Mouse (Mus musculus) hematopoietic stem cell, adult 5-6 weeks (primary cell): ENCODE measurements around the gene Fndc3b. TPM values are rescaled to one million over a fixed set of nuclear protein-coding genes. Genes with fewer than 3 reads are reported as not detected.

ENCODE experiments used
- ATAC-seq, 2 experiments: fragments of 125-278 bp in 1 of 2; replicated peaks in 1 of 2; 2 replicates each; pipeline ENCODE4 v1.8.0; 2016 to 2017; ENCODE audit warnings: inconsistent platforms in 2 of 2, mild to moderate bottlenecking in 2 of 2, moderate number of reproducible peaks in 2 of 2, low read depth in 1 of 2, moderate TSS enrichment in 1 of 2; ENCODE audit not compliant: low FRiP score in 2 of 2, poor library complexity in 2 of 2, severe bottlenecking in 2 of 2, insufficient read depth in 1 of 2, low TSS enrichment in 1 of 2
- total RNA-seq: library from RNA; stranded (forward); fragments of 172-1452, 232-1000 nt; gene quantifications from 2 replicates; pipeline ENCODE4 v1.2.3, GENCODE M21; 2017

Gene Fndc3b
- total RNA-seq = 6.5 and 7.3 TPM in 2 replicates

DNA sequence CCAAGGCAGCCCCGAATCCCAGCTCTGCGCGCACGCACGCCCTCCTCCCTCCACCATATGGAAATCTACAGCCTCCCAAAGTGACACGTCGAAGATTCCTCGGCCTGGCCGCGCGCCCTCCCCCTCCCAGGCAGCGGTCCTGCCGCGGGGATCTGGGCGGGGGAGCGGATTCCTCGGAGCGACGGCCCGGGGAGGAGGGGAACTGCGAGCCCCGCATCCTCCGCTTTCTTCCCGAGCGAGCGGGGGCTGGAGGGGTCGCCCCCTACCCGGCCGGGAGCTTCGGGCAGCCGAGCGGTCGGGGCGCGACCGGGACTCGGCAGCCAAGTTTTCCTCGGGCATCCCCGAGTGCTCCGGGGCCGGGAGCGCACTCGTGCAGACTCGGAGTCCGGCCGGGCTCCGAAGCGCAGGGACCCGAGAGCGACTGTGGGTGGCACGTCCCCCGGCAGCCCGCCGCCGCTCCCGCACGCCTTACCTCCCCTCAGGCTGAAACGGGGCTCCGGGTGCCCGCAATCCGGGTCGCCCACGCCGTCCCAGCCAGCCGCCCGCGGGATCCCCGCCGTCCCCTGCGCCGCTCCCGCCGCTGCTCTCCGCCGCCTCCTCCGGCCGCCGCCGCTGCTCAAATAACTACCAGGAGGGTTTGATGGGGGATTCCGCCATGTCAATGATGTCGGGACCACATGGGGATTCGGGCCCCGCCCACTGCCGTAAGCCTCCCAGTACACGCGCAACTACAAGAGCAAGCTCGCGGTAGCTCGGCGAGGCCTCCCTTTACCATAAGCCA is at the start of gene Fndc3b:
Gene Fndc3b, minus strand, starts transcription at position 660 of the 781 bp plus-strand sequence.
- ATAC-seq = peak; percentile 96 to 97

DNA sequence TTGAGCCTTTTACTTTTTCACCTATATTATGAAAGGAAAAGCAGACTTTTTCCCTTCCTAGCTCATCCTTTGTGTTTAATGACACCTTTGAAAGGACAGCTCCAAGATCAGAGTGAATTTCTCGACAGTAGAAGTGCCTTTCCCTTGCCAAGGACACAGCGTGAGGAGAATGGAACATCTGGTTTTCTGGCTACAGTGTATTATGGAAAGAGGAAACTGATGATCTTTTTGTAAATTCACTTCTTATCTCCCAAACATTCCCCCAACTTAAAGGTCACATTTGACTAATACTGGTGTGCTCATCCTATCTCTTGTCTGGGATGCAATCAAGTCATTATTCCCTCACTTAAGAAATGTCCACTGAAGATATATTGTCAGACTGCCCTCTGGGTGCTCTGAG is 49.2 kb upstream of the Fndc3b start:
- no peak for ATAC-seq

DNA sequence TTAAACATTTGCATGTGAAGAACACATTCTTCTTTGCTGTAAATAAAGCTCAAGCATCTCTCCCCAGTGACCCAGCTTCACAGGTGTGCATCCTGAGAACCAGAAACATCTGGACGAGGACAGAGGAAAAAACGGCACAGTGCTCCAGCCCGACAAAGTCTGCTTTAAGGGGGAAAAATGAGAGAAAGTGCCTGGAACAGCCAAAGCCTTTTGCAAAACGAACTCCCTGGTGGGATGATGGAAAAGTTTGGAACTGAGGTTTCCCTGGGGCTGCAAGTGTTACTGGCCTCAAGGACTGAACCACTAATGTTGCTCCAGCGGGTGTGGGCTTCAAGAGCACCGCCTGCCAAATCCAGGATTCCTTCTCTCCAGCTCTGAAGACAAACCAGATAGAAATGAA is 47.9 kb upstream of the Fndc3b start:
- ATAC-seq = no peak

DNA sequence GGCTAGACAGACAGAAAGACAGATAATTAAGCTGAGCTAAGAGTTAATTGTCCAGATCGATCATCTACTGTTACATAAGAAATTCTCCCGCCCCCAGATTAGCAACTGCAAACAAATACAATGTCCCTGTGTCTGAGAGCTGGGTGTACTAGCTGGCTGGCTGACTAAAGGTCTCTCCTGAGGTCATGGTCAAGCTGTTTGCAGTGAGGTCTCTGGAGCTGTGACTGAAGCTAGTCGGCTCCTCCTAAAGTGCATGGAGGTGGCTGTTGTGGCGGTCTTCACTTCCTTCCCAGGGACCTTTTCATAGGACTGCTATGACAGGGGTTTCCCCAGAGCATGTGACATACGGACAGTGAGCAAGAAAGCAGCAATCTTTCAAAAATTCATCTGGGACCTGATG is 40.5 kb upstream of the Fndc3b start:
- no peak for ATAC-seq

DNA sequence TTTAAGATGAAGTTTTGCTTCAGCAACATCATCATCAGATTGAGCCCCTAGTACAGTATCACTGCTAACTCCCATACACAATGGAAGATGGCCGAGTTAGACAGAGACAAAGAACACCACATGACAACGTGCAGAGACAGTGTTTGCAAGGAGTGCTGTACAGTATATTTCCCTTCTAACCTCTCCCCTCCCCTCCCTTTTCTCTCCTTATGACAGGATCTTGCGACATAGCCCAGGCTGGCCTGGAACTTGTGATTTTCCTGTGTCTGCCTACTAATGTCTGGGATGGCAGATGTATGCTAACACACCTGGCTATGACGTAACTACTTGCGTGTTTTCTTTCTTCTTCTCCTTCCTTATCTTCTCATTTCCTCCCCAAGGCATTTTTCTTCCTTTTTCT is 40.0 kb upstream of the Fndc3b start:
- ATAC-seq = no peak; a peak in 1 of 4 replicates

DNA sequence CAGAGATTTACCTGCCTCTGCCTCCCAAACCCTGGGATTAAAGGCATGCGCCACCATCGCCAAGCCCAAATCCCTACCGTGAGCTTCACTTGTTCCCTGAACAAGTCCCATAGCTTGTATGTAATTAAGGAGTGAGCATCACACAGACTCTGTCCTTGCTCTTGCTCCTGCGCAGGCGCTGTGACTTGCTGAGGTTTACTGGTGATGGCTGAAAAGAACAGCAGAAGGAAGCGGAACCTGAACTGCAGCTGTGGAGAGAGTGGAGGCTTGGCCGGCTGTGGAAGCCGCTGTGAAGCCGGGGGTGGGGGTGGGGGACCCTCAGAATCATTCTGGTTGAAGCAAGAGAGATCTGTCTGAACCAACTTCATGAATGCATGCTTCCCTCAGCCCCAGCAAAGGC is 34.5 kb upstream of the Fndc3b start:
- ATAC-seq = no peak

DNA sequence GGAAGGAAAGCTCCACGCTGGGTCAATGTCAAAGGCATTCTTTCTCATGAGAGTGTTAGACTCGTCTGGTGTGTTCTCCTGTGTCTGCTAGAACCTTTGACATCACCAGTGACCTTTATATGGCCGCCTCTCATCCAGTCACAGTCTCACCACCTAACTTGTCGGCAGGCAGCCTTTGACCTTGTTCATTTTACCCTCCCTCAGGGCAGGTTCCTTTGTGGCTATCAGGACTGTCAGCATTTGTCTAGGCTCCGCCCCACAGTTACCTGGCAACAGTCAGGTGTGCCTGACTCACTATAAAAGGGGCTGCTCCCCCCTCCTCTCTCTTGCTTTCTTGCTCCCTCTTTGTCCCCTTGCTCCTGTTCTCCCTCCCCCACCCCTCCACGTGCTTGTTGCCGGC is 33.6 kb upstream of the Fndc3b start:
- ATAC-seq = no peak

DNA sequence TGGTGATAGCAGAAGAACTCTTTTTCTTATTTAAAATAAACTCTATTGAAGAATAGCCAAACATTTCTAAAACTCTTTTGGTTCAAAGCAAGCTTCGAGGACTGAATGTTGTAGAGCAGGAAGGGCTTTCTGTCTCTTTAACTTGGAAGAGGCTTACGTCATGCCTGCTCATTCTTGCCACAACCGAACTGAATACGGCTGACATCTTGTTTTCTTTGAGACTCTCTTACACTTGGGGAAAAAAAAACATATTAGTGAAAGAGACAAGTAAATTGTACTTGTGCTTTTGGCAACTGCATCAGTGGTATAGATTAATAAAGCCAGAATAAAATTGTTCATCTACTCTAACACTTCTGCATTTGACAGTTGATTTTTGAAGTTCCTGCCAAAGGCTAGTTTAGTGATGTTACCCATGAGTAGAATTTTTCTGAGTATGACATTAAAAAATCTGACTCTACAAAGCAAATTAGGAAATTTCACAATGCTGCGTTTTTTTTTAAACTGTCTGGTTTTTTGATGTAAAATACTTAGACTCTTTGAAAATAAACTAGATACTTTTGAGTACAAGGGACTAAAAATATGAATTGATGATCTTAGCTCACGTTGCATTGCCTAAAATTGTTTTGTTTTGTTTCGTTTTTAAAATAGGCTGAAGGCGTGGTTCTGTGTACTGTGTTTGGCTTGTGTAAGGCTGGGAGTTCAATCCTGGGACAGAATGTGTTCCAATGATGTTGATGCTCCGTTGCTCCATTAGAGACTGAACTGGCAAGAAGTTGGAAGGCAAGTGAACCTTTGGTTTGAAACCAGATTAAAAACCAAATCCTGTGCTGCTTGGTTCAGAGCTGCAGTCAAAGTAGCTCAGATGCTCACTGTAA is 32.4 kb upstream of the Fndc3b start:
- ATAC-seq = no peak

DNA sequence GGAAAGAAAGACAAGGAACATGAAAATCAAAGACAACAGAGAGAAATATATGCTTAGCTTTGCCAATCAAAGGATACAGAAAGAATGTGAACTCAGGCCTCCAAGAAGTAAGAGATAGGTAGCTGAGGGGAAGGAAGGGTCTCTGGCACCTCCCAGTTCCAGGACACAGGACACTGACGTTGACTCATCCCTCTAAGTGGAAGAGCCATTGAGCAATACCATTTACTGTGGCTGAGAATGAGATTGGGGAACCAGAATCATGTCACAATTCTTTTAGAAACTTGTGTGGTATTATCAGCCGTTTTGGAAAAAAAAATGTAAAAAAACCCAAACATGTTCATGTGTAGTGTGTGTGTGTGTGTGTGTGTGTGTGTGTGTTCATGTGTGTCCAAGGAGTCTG is 31.0 kb upstream of the Fndc3b start:
- peak; percentile 22 to 53; a peak in 2 of 4 replicates for ATAC-seq

DNA sequence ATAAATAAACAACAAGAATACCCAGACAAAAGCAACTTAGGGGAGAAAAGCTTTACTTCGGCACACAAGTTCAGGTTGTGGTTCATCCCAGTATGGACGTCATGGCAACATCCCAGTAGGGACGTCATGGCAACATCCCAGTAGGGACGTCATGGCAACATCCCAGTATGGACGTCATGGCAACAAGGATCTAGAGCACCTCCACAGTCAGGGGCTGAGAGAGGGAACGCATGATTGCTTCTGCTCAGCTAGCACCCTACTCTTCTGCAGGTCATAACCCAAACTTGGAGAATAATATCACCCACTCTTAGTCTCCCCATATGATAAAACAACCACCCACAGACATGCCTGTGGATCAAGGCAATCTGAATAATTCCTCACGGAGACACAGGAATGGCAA is 29.0 kb upstream of the Fndc3b start:
- ATAC-seq = no peak

DNA sequence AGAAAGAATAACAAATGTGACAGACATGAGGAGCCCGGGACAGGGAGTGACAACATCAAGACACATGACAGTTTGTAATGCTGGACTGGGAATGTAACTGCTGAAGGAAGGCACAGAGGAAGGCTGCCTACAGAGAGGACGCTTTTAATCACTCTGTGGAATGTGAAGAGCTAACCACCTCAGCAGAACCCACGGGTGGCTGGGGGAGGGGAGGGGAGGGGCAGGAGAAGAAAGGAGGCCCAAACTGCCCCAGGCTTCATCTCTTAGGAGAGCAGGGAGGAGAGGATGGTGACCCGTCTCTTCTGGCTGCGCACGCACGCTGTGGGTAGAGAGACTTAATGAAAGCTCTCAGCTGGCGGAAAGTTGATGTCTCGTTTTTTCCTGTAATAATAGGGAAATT is 25.1 kb upstream of the Fndc3b start:
- ATAC-seq = no peak

DNA sequence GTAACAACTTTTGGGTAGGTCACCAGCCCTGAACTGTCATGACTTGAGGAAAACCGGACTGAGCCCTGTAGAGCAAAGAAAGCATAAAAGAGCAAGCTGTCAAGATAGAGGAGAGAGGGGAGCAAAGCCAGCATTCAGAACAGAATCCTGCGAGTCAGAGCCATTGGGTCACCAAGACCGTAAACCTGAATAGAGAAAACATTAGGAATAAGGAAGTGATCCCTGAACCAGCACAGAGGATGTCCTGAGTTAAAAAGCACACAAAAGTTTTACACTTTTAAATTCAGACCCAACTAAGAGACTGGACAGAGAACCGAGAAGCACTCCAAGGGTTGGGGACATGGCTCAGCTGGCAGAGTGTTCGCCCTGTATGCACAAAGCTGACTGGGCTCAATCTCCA is 24.0 kb upstream of the Fndc3b start:
- ATAC-seq = no peak

DNA sequence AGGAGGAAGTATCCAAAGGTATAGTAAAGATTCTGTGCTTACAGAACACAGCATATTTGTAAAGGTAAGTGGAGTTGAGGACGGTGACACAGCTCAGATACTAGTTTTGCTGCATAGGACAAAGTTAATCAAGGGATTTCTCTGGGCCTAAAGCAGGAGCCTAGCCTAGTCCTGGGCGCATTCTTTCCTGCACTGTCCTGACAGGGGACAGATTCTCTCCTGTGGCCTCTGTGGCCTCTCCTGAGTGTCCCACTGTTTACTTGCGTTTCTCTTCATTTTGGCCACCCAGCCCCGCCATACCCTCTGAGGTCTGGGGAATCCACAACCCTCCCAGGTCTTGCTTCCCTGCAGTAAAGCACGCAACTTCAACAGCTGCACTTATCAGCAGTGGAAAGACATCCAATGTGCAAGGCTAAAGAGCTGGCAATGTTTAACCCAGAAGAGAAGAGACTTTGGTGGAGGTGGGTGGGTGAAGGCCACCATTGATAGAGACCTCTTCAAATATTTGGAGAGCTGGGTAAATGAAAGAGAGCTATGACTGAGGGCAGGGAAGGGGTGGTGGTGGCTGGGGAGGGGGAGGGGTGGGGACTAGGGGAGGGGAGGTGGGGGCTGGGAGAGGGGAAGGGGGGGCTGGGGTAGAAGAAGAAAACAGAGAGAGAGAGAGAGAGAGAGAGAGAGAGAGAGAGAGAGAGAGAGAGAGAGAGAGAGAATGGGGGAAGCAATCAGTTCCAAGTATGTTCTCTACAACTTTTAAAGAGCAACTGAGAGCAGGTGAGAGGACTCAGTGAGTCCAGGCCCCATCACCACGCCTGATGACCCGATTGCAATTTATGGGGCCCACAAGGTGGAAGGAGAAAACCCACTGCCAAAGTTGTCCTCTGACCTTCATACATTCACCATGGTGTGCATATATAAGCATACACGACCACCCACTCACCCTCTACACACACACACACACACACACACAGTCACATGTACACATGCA is 18.0 kb upstream of the Fndc3b start:
- no peak for ATAC-seq

DNA sequence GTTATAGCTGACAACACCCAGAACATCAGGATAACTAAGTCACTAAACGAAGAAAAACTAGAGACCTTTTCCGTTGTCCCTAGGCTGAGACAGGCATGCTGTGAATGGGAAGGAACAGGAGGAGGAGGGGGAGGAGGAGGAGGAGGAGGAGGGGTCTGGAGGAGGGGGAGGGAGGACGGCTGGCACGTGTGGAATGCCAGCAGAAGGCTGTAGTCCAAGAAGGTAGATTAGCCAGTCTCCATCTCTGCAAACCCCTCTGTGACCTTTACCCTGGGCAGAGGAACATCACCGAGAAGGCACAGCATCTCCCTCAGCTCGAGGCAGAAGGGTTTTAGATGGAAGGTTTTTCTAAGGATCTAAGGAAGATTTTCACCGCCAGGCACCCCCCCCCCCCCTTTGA is 17.1 kb upstream of the Fndc3b start:
- no peak for ATAC-seq

DNA sequence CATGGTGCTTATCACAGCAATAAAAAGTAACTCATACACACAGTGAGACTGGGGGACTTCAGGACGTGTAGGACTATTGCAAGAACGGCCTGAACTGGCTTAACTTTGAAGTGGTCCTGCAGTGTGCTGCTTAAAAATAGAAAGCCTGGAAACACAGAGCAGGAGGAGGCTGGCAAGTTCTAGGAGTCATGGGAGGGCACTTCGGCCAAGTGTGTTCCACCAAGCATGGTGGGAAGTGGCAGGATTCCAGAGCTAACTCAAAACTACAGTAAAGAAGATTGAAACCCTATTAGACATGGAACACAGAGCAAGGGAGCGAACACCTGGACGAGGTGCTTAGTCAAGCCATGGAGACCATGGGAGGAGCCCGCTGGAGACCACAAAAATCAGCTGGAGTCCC is 14.6 kb upstream of the Fndc3b start:
- ATAC-seq = no peak

DNA sequence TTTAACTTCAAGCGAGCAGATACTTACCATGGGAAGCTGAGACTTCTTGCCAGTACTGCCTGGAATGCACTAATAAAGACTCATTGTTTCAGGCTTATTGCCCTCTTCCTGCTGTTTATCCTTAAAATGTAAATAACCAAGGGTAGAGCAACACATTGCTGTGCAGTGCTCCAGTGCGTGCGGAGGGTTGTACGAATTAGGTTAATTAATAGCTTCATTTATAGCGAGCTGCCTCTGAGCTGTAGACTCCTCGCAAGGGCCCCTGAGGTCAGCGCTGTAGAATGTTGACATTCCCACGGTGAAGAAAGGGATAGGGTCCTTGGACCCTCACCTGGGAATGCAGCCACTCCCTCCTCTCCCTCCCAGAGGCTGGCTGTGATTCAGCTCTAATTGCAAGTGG is 13.1 kb upstream of the Fndc3b start:
- ATAC-seq = no peak

DNA sequence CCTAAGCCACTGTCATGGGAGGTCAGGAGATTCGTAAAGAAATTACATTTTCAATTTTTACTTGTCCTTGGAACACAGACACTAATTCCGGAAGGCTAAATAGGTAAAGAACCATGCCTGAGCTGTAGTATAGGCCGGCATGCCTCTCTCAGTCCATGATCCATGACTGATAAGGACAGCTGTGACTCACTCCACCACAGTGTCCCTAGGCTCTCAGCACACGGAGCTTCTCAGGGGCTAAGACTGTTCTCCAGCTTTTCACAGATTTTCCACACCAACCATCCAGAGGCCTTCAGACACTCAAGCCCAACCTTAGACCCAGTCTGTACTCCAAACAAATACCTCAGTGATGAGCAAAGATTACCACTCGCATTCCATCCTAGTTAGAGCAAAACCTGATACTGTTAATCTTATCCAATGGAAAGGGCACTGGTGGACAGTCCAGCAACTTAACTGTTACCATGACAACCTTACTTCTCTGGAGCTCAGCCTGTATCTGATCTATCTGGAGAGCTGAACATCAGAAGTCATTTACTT is 7.8 kb upstream of the Fndc3b start:
- no peak for ATAC-seq
